In the genomic region with DNA sequence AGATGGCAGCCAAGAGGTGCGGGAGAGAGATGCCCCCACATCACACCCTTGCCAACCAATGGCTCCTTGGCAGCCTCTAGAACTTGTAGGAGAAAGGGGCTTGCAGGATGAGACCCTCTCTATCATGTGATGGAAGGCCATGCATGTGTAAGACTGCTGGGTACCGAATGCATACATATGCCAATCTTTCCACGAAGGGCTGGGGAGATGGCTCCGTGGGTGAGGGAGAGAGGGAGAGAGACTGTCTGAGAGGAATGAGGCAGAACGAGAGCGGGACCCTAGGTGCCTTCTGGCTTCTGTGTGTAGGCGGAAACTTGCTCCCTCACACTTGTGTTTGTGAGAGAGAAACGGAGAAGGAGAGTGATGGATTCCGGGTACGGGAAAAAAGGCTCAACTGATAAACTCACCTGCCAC, we compare ENCODE assay signal across 12 mouse cellular contexts.
DNase-seq lines count a peak whose midpoint lies in the region; ATAC-seq and TF ChIP-seq lines count a peak whose summit lies in the region.
"Had no signal": no experiment of that assay in that cellular context is flagged by ENCODE, and none has a peak within 500 bp of the region (broad histone marks: within the 10 kb centered on the region; RNA-seq: fewer than 3 reads in every experiment).

No protein-coding gene starts in this region.

- H3K9ac ChIP-seq in heart, postnatal 0 days (replicated peaks; ENCODE audit: low read depth, low read length) = no peak overlapping the region

- H3K9me3 ChIP-seq in E14TG2a.4 (ENCODE audit: low read length) = no peaks in the 10 kb centered on the region
- H3K9me3 ChIP-seq in heart, postnatal 0 days (replicated peaks; ENCODE audit: control insufficient read depth, low read length) = no peaks in the 10 kb centered on the region

- TF ChIP-seq CTCF in kidney, adult 2 months (conservative IDR thresholded peaks at IDR 0.05; ENCODE audit: insufficient read depth, insufficient read length, low read depth, low read length) = no peak
- TF ChIP-seq CTCF in E14TG2a.4 (conservative IDR thresholded peaks at IDR 0.05; ENCODE audit: low read length) = no peak; the same call in 1 of the 2 replicates
- TF ChIP-seq CTCF in heart, postnatal 0 days (IDR thresholded peaks at IDR 0.05; ENCODE audit: low read depth) = no peak

- H3K4me3 ChIP-seq in kidney, adult 2 months (ENCODE audit: insufficient read depth, low read depth, low read length) = no peak overlapping the region
- 0 out of 2 replicates have a peak overlapping the region, but pooled peaks have one; percentile 13 for H3K4me3 ChIP-seq in E14TG2a.4 (replicated peaks; ENCODE audit: low read length)
- no peak overlapping the region for H3K4me3 ChIP-seq in heart, postnatal 0 days (ENCODE audit: low read depth, low read length)

- H3K4me1 ChIP-seq in kidney, adult 2 months (ENCODE audit: control insufficient read depth, insufficient read depth, low read length) = peaks cover 13% of the 10 kb centered on the region
- peaks cover 93% of the 10 kb centered on the region for H3K4me1 ChIP-seq in E14TG2a.4 (replicated peaks; ENCODE audit: low read depth, low read length)
- peaks cover 46% of the 10 kb centered on the region for H3K4me1 ChIP-seq in heart, postnatal 0 days (ENCODE audit: control insufficient read depth, insufficient read depth)

- peak; percentile 51 for ATAC-seq in frontal cortex, adult (ENCODE audit: low TSS enrichment)
- ATAC-seq in heart, postnatal 0 days (ENCODE audit: insufficient read depth, low read depth) = no peak

- no peaks in the 10 kb centered on the region for H3K27me3 ChIP-seq in kidney, adult 2 months (replicated peaks; ENCODE audit: control insufficient read depth, insufficient read depth, low read length)
- H3K27me3 ChIP-seq in E14TG2a.4 (ENCODE audit: insufficient read depth, low read length) = no peaks in the 10 kb centered on the region
- no peaks in the 10 kb centered on the region for H3K27me3 ChIP-seq in heart, postnatal 0 days (ENCODE audit: control insufficient read depth, insufficient read depth, low read length)

- DNase-seq in frontal cortex, adult 2 months (ENCODE audit: extremely low spot score in 1 of 2, low spot score in 1 of 2) = no peak
- DNase-seq in kidney, adult 2 months = no peak
- DNase-seq in kidney, adult 11 months = no peak
- no peak for DNase-seq in heart, postnatal 0 days (ENCODE audit: low spot score)
- DNase-seq in adrenal gland, postnatal 36 days = no peak
- no peak for DNase-seq in spleen, postnatal 14 days (ENCODE audit: low spot score in 2 of 2)
- DNase-seq: B cell, adult 2 months; cerebellum, postnatal 25 days; kidney, adult 9 months had no signal

- no peak for TF ChIP-seq POLR2A in kidney, adult 2 months (IDR thresholded peaks at IDR 0.05; ENCODE audit: low read depth, low read length)

- H3K36me3 ChIP-seq in kidney, adult 2 months (ENCODE audit: control insufficient read depth, insufficient read depth, low read length) = no peaks in the 10 kb centered on the region
- peaks cover 17% of the 10 kb centered on the region; the same call in 1 of the 2 replicates for H3K36me3 ChIP-seq in E14TG2a.4 (ENCODE audit: insufficient read depth, low read length)
- H3K36me3 ChIP-seq in heart, postnatal 0 days (replicated peaks; ENCODE audit: control insufficient read depth, insufficient read depth, low read length) = no peaks in the 10 kb centered on the region

- no peak for TF ChIP-seq EP300 in heart, postnatal 0 days (IDR thresholded peaks at IDR 0.05; ENCODE audit: low read depth)

- H3K27ac ChIP-seq in kidney, adult 2 months (ENCODE audit: insufficient read depth, low read depth, low read length) = peak overlapping the region; percentile 64
- H3K27ac ChIP-seq in heart, postnatal 0 days (ENCODE audit: low read depth) = peak overlapping the region; percentile 65; the same call in 1 of the 2 replicates
- H3K27ac ChIP-seq: macrophage had no signal

- WGBS in kidney, adult 2 months = 45% methylated on average over 10 of the region's 10 CpGs
- 27% methylated on average over 10 of the region's 10 CpGs for WGBS in heart, postnatal 0 days

- no peak overlapping the region for H3K4me2 ChIP-seq in heart, postnatal 0 days (ENCODE audit: low read depth, low read length)
